Mouse (Mus musculus) CH12.LX (cell line): ENCODE measurements around the gene Ikzf3. TPM values are rescaled to one million over a fixed set of nuclear protein-coding genes. Genes with fewer than 3 reads are reported as not detected.

Source experiments
- DNase-seq: peaks from one replicate; pipeline ENCODE4 v3.0.0-alpha.2; 2013; ENCODE audit errors: extremely low read depth
- H3K27ac ChIP-seq: 2 replicates; pipeline ENCODE4 v1.5.1; 2012; ENCODE audit warnings: low read depth, mild to moderate bottlenecking, control low read depth, moderate library complexity; ENCODE audit not compliant: insufficient read depth
- H3K27me3 ChIP-seq: replicated peaks from 2 replicates; pipeline ENCODE3; 2012; ENCODE audit warnings: inconsistent platforms
- H3K36me3 ChIP-seq, 2 experiments: replicated peaks in 1 of 2; 2 replicates each; pipeline versions ENCODE3 to v1.6.1; 2012; ENCODE audit warnings: inconsistent platforms in 1 of 2, low read length in 1 of 2, mild to moderate bottlenecking in 1 of 2, mixed read lengths in 1 of 2, moderate library complexity in 1 of 2; ENCODE audit not compliant: control insufficient read depth in 1 of 2, insufficient read depth in 1 of 2
- H3K4me1 ChIP-seq, 2 experiments: 2 replicates each; pipeline ENCODE4 v1.6.1; 2012; ENCODE audit warnings: inconsistent platforms in 1 of 2, moderate library complexity in 1 of 2; ENCODE audit not compliant: insufficient read depth in 2 of 2, control insufficient read depth in 1 of 2
- H3K4me2 ChIP-seq: 2 replicates; pipeline ENCODE4 v1.6.1; 2012; ENCODE audit warnings: low read depth, mild to moderate bottlenecking, control low read depth; ENCODE audit not compliant: poor library complexity, insufficient read depth, severe bottlenecking
- H3K4me3 ChIP-seq, 3 experiments: fragments of 150-350 bp in 1 of 3; sonication (generic) in 1 of 3; replicated peaks in 1 of 3; 2 replicates each; pipeline versions ENCODE3 to v1.5.1; 2011 to 2012; ENCODE audit warnings: low read depth in 2 of 3, low read length in 2 of 3, mild to moderate bottlenecking in 2 of 3, moderate library complexity in 2 of 3, control low read depth in 1 of 3, improper control_type of control experiment in 1 of 3, inconsistent platforms in 1 of 3, mixed read lengths in 1 of 3; ENCODE audit not compliant: poor library complexity in 1 of 3
- H3K79me2 ChIP-seq: replicated peaks from 2 replicates; pipeline ENCODE4 v1.6.1; 2012; ENCODE audit warnings: mild to moderate bottlenecking, moderate library complexity; ENCODE audit not compliant: control insufficient read depth, poor library complexity, insufficient read depth, severe bottlenecking; ENCODE audit errors: extremely low read depth
- H3K9ac ChIP-seq: 2 replicates; pipeline ENCODE4 v1.6.1; 2012; ENCODE audit warnings: low read depth, mild to moderate bottlenecking, control low read depth, moderate library complexity; ENCODE audit not compliant: insufficient read depth
- H3K9me3 ChIP-seq: replicated peaks from 2 replicates; pipeline ENCODE3; 2012; ENCODE audit warnings: low read length, inconsistent platforms, mixed read lengths
- BHLHE40 ChIP-seq: IDR thresholded peaks from 2 replicates; pipeline ENCODE4 v1.6.1; 2011; ENCODE audit warnings: mild to moderate bottlenecking, low read depth, low read length, improper control_type of control experiment
- CHD2 ChIP-seq: IDR thresholded peaks from 2 replicates; pipeline ENCODE4 v1.6.1; 2011; ENCODE audit warnings: low read length, improper control_type of control experiment
- E2F4 ChIP-seq: IDR thresholded peaks from 2 replicates; pipeline ENCODE4 v1.6.1; 2011; ENCODE audit warnings: low read depth, low read length, improper control_type of control experiment; ENCODE audit not compliant: insufficient replicate concordance
- EP300 ChIP-seq: IDR thresholded peaks from 2 replicates; pipeline ENCODE4 v1.6.1; 2011; ENCODE audit warnings: low read length, improper control_type of control experiment
- ETS1 ChIP-seq: conservative IDR thresholded peaks from 2 replicates; pipeline ENCODE4 v1.6.1; 2012; ENCODE audit warnings: low read depth, mild to moderate bottlenecking, inconsistent platforms, low read length, improper control_type of control experiment, moderate library complexity
- HCFC1 ChIP-seq: IDR thresholded peaks from 2 replicates; pipeline ENCODE4 v1.6.1; 2012; ENCODE audit warnings: low read depth, mild to moderate bottlenecking, inconsistent platforms, low read length, improper control_type of control experiment
- JUN ChIP-seq: IDR thresholded peaks from 2 replicates; pipeline ENCODE4 v1.6.1; 2011; ENCODE audit warnings: low read depth, mild to moderate bottlenecking, low read length, improper control_type of control experiment, moderate library complexity; ENCODE audit not compliant: insufficient read depth
- KAT2A ChIP-seq: IDR thresholded peaks from 2 replicates; pipeline ENCODE4 v1.6.1; 2012; ENCODE audit warnings: low read length, improper control_type of control experiment, inconsistent platforms; ENCODE audit not compliant: insufficient replicate concordance
- MXI1 ChIP-seq: IDR thresholded peaks from 2 replicates; pipeline ENCODE4 v1.6.1; 2011; ENCODE audit warnings: mild to moderate bottlenecking, low read depth, low read length, improper control_type of control experiment
- MYC ChIP-seq: IDR thresholded peaks from 2 replicates; pipeline ENCODE4 v1.6.1; 2011; ENCODE audit warnings: low read depth, mild to moderate bottlenecking, improper control_type of control experiment, low read length
- POLR2A ChIP-seq: IDR thresholded peaks from 2 replicates; pipeline ENCODE4 v1.6.1; 2011; ENCODE audit warnings: low read depth, mild to moderate bottlenecking, improper control_type of control experiment, low read length
- POLR2AphosphoS2 ChIP-seq: IDR thresholded peaks from 2 replicates; pipeline ENCODE4 v1.6.1; 2011; ENCODE audit warnings: low read depth, low read length, improper control_type of control experiment
- RAD21 ChIP-seq: IDR thresholded peaks from 2 replicates; pipeline ENCODE4 v1.6.1; 2011; ENCODE audit warnings: low read depth, mild to moderate bottlenecking, low read length, improper control_type of control experiment, moderate library complexity
- RCOR1 ChIP-seq: conservative IDR thresholded peaks from 2 replicates; pipeline ENCODE4 v1.6.1; 2012; ENCODE audit warnings: low read depth, mild to moderate bottlenecking, inconsistent platforms, low read length, improper control_type of control experiment
- SIN3A ChIP-seq: IDR thresholded peaks from 2 replicates; pipeline ENCODE4 v1.6.1; 2012; ENCODE audit warnings: low read length, improper control_type of control experiment, inconsistent platforms
- TCF12 ChIP-seq: IDR thresholded peaks from 2 replicates; pipeline ENCODE4 v1.6.1; 2014; ENCODE audit warnings: low read depth, mild to moderate bottlenecking, inconsistent platforms, low read length, improper control_type of control experiment
- UBTF ChIP-seq: IDR thresholded peaks from 2 replicates; pipeline ENCODE4 v1.6.1; 2012; ENCODE audit warnings: low read depth, mild to moderate bottlenecking, inconsistent platforms, low read length, improper control_type of control experiment, moderate library complexity
- USF1 ChIP-seq: IDR thresholded peaks from 2 replicates; pipeline ENCODE4 v1.6.1; 2014; ENCODE audit warnings: low read depth, mild to moderate bottlenecking, inconsistent platforms, low read length, improper control_type of control experiment
- USF2 ChIP-seq: conservative IDR thresholded peaks from 2 replicates; pipeline ENCODE4 v1.6.1; 2011; ENCODE audit warnings: low read depth, low read length, improper control_type of control experiment
- ZKSCAN1 ChIP-seq: IDR thresholded peaks from 2 replicates; pipeline ENCODE4 v1.6.1; 2012; ENCODE audit warnings: low read depth, inconsistent platforms, low read length, improper control_type of control experiment, borderline replicate concordance
- ZNF384 ChIP-seq: IDR thresholded peaks from 2 replicates; pipeline ENCODE4 v1.6.1; 2012; ENCODE audit warnings: low read depth, low read length, improper control_type of control experiment, inconsistent platforms
- dilution Hi-C: fragments of 300-500 bp; cut with MboI; formaldehyde crosslinking; loops from 2 replicates; pipeline ENCODE4 v1.14.3; 2020; ENCODE audit warnings: low sequenced_read_pairs; ENCODE audit not compliant: extremely low pct_unique_long_range_greater_than_20kb, extremely low pct_ligation_motif_present
- in situ Hi-C: fragments of 300-500 bp; cut with MboI; formaldehyde crosslinking; loops from 3 replicates; pipeline ENCODE4 v1.14.3; 2019; ENCODE audit warnings: low sequenced_read_pairs, low pct_ligation_motif_present, low pct_unique_long_range_greater_than_20kb, mixed read lengths
- polyA plus RNA-seq: library from polyadenylated mRNA; unstranded; fragments of >175 nt; gene quantifications from 2 replicates; pipeline ENCODE4 v1.2.1, GENCODE M21; 2012; ENCODE audit warnings: low read depth; ENCODE audit not compliant: insufficient read length
- total RNA-seq, 2 experiments: library from RNA; depleted of rRNA; stranded (reverse); fragments of 300-350 nt in 1 of 2; fragments of >200 nt in 1 of 2; gene quantifications; 2 replicates each; pipeline ENCODE4 v1.2.3; 2012 to 2014

Ikzf3 gene
- total and polyA plus RNA-seq, 3 experiments: 110 to 238 (median 130) TPM

- 0 out of 2 replicates have a peak, but pooled peaks have one; percentile 2 for TF ChIP-seq RCOR1
- TF ChIP-seq BHLHE40: peak; percentile 89
- TF ChIP-seq POLR2A: peak; percentile 62
- no peak; the same call in none of the 2 replicates for TF ChIP-seq RAD21
- no peak for TF ChIP-seq POLR2AphosphoS2
- peak; percentile 30; the same call in 1 of the 2 replicates for TF ChIP-seq ZNF384
- peak; percentile 92 for TF ChIP-seq SIN3A
- TF ChIP-seq MXI1: peak; percentile 90
- TF ChIP-seq ETS1: peak; percentile 50; the same call in 1 of the 2 replicates
- no peak for TF ChIP-seq ZKSCAN1
- no peak for TF ChIP-seq USF2
- peak; percentile 56; the same call in 1 of the 2 replicates for TF ChIP-seq JUN
- TF ChIP-seq KAT2A: no peak
- no peak for TF ChIP-seq USF1
- TF ChIP-seq MYC: peak; percentile 98
- 0 out of 2 replicates have a peak, but pooled peaks have one; percentile 9 for TF ChIP-seq CHD2
- peak; percentile 84 for TF ChIP-seq TCF12
Measured at GRCm38 (mm10) chr11:98497388-98498288, 48.2 kb downstream of the Ikzf3 start (continued).

- Histone ChIP-seq H3K36me3 (peaks cover 6 to 37% of the 10 kb centered on the region in 2 experiments), H3K4me3 (no peak overlapping the region), H3K79me2 (peaks cover 54% of the 10 kb centered on the region), H3K27ac (peak overlapping the region; percentile 95; the same call in 1 of the 2 replicates), H3K4me2 (0 out of 2 replicates have a peak overlapping the region, but pooled peaks have one; percentile 13), H3K4me1 (peaks cover 38 to 93% of the 10 kb centered on the region in 2 experiments), H3K27me3 (no peaks in the 10 kb centered on the region), H3K9ac (peak overlapping the region; percentile 51; the same call in 1 of the 2 replicates), H3K9me3 (no peaks in the 10 kb centered on the region)
- DNase-seq: no peak
- in situ Hi-C loops (loop anchor here (5.0 kb wide), 1 partner anchor 37 kb away; no protein-coding TSS in a partner anchor), dilution Hi-C loops (no loop called here)
- no peak for TF ChIP-seq MYC
- TF ChIP-seq BHLHE40: peak; percentile 79
- TF ChIP-seq ETS1: no peak
- TF ChIP-seq EP300: no peak
- no peak for TF ChIP-seq HCFC1
- no peak for TF ChIP-seq RAD21
- no peak for TF ChIP-seq UBTF
- no peak for TF ChIP-seq E2F4
Measured at GRCm38 (mm10) chr11:98495176-98495719, 50.6 kb downstream of the Ikzf3 start.
